Mouse (Mus musculus): Measurements from ENCODE around the gene Rhobtb3. TPM values are rescaled to one million over a fixed set of nuclear protein-coding genes. Genes with fewer than 3 reads are reported as not detected.
A peak's percentile ranks its signal among the peaks of the same experiment; 100 is the strongest.

The Rhobtb3 gene
- polyA plus RNA-seq, 1 experiment, result 13.0 TPM

GRCm38 (mm10) chr13:75955357-75955992, 11.8 kb upstream of the Rhobtb3 start:
- TF ChIP-seq CTCF (IDR thresholded peaks at IDR 0.05; ENCODE audit: extremely low read depth, insufficient read depth, low read length) (no peak), POLR2A (IDR thresholded peaks at IDR 0.05; ENCODE audit: extremely low read depth, insufficient read depth, low read length) (no peak)

GRCm38 (mm10) chr13:75950295-75950694, 6.6 kb upstream of the Rhobtb3 start:
- H3K4me1 ChIP-seq (ENCODE audit: control insufficient read depth, insufficient read depth, low read length), result no peaks in the 10 kb centered on the region
- H3K27ac ChIP-seq (ENCODE audit: insufficient read depth, low read length), result no peak overlapping the region
- H3K4me3 ChIP-seq (ENCODE audit: insufficient read depth, low read length), result no peak overlapping the region
- TF ChIP-seq POLR2A (IDR thresholded peaks at IDR 0.05; ENCODE audit: extremely low read depth, insufficient read depth, low read length), result no peak
- no peak for TF ChIP-seq CTCF (IDR thresholded peaks at IDR 0.05; ENCODE audit: extremely low read depth, insufficient read depth, low read length)

More at GRCm38 (mm10) chr13:75955357-75955992, 11.8 kb upstream of the Rhobtb3 start:
- Histone ChIP-seq H3K27ac (ENCODE audit: insufficient read depth, low read length) (no peak overlapping the region), H3K4me1 (ENCODE audit: control insufficient read depth, insufficient read depth, low read length) (no peaks in the 10 kb centered on the region), H3K4me3 (ENCODE audit: insufficient read depth, low read length) (no peak overlapping the region)

GRCm38 (mm10) chr13:75944044-75944820, 507 bp upstream of the Rhobtb3 start:
- Histone ChIP-seq H3K27ac (ENCODE audit: insufficient read depth, low read length) (0 out of 2 replicates have a peak overlapping the region, but pooled peaks have one; percentile 54), H3K4me1 (ENCODE audit: control insufficient read depth, insufficient read depth, low read length) (no peaks in the 10 kb centered on the region; the same call in 1 of the 2 replicates), H3K4me3 (ENCODE audit: insufficient read depth, low read length) (peak overlapping the region; percentile 83)
- TF ChIP-seq POLR2A (IDR thresholded peaks at IDR 0.05; ENCODE audit: extremely low read depth, insufficient read depth, low read length), result no peak

GRCm38 (mm10) chr13:75942731-75943130, 994 bp downstream of the Rhobtb3 start:
- Histone ChIP-seq H3K4me3 (ENCODE audit: insufficient read depth, low read length) (peak overlapping the region; percentile 83), H3K27ac (ENCODE audit: insufficient read depth, low read length) (no peak overlapping the region), H3K4me1 (ENCODE audit: control insufficient read depth, insufficient read depth, low read length) (no peaks in the 10 kb centered on the region; the same call in 1 of the 2 replicates)
- TF ChIP-seq CTCF (IDR thresholded peaks at IDR 0.05; ENCODE audit: extremely low read depth, insufficient read depth, low read length) (no peak), POLR2A (IDR thresholded peaks at IDR 0.05; ENCODE audit: extremely low read depth, insufficient read depth, low read length) (no peak)

- Histone ChIP-seq H3K4me1 (ENCODE audit: control insufficient read depth, insufficient read depth, low read length) (no peaks in the 10 kb centered on the region; the same call in 1 of the 2 replicates), H3K27ac (ENCODE audit: insufficient read depth, low read length) (no peak overlapping the region), H3K4me3 (ENCODE audit: insufficient read depth, low read length) (0 out of 2 replicates have a peak overlapping the region, but pooled peaks have one; percentile 11)
- TF ChIP-seq CTCF (IDR thresholded peaks at IDR 0.05; ENCODE audit: extremely low read depth, insufficient read depth, low read length), result no peak
- TF ChIP-seq POLR2A (IDR thresholded peaks at IDR 0.05; ENCODE audit: extremely low read depth, insufficient read depth, low read length), result no peak
These were observed 2.0 kb downstream of the Rhobtb3 start for GRCm38 (mm10) chr13:75941518-75942295.

GRCm38 (mm10) chr13:75940791-75941517, 2.8 kb downstream of the Rhobtb3 start:
- no peak overlapping the region for H3K4me3 ChIP-seq (ENCODE audit: insufficient read depth, low read length)
- TF ChIP-seq CTCF (IDR thresholded peaks at IDR 0.05; ENCODE audit: extremely low read depth, insufficient read depth, low read length), result no peak
- no peak overlapping the region for H3K27ac ChIP-seq (ENCODE audit: insufficient read depth, low read length)
- no peaks in the 10 kb centered on the region; the same call in 1 of the 2 replicates for H3K4me1 ChIP-seq (ENCODE audit: control insufficient read depth, insufficient read depth, low read length)

GRCm38 (mm10) chr13:75938866-75939265, 4.9 kb downstream of the Rhobtb3 start:
- Histone ChIP-seq H3K27ac (ENCODE audit: insufficient read depth, low read length) (no peak overlapping the region), H3K4me1 (ENCODE audit: control insufficient read depth, insufficient read depth, low read length) (no peaks in the 10 kb centered on the region), H3K4me3 (ENCODE audit: insufficient read depth, low read length) (no peak overlapping the region)
- TF ChIP-seq CTCF (IDR thresholded peaks at IDR 0.05; ENCODE audit: extremely low read depth, insufficient read depth, low read length) (no peak), POLR2A (IDR thresholded peaks at IDR 0.05; ENCODE audit: extremely low read depth, insufficient read depth, low read length) (no peak)

- Histone ChIP-seq H3K4me1 (ENCODE audit: control insufficient read depth, insufficient read depth, low read length) (no peaks in the 10 kb centered on the region), H3K27ac (ENCODE audit: insufficient read depth, low read length) (no peak overlapping the region), H3K4me3 (ENCODE audit: insufficient read depth, low read length) (no peak overlapping the region)
- TF ChIP-seq CTCF (IDR thresholded peaks at IDR 0.05; ENCODE audit: extremely low read depth, insufficient read depth, low read length) (no peak), POLR2A (IDR thresholded peaks at IDR 0.05; ENCODE audit: extremely low read depth, insufficient read depth, low read length) (no peak)
These were observed 10.4 kb downstream of the Rhobtb3 start for GRCm38 (mm10) chr13:75933287-75933686.

GRCm38 (mm10) chr13:75931073-75931472, 12.7 kb downstream of the Rhobtb3 start:
- Histone ChIP-seq H3K4me3 (ENCODE audit: insufficient read depth, low read length) (no peak overlapping the region), H3K4me1 (ENCODE audit: control insufficient read depth, insufficient read depth, low read length) (no peaks in the 10 kb centered on the region), H3K27ac (ENCODE audit: insufficient read depth, low read length) (no peak overlapping the region)
- TF ChIP-seq POLR2A (IDR thresholded peaks at IDR 0.05; ENCODE audit: extremely low read depth, insufficient read depth, low read length) (no peak), CTCF (IDR thresholded peaks at IDR 0.05; ENCODE audit: extremely low read depth, insufficient read depth, low read length) (no peak)
